Mouse (Mus musculus): ENCODE measurements around the gene Ankrd49. TPM values are rescaled to one million over a fixed set of nuclear protein-coding genes. Genes with fewer than 3 reads are reported as not detected.
A peak's percentile ranks its signal among the peaks of the same experiment; 100 is the strongest.

Ankrd49 gene
- polyA plus RNA-seq, 1 experiment from 2014 or later, result 45.1 TPM

- Histone ChIP-seq H3K9me3 (no peaks in the 10 kb centered on the region), H3K4me2 (replicated peaks) (peak within 1 kb of the TSS; percentile 39), H3K9ac (0 out of 2 replicates have a peak within 1 kb of the TSS, but pooled peaks have one; percentile 4), H3K36me3 (no peaks in the 10 kb centered on the region), H3K4me3 (no peak within 1 kb of the TSS), H3K4me1 (peaks cover 18% of the 10 kb centered on the region), H3K27me3 (replicated peaks) (no peaks in the 10 kb centered on the region), H3K27ac (no peak within 1 kb of the TSS)
- 19% methylated on average over 23 of the region's 23 CpGs for WGBS
- peak; percentile 74 for ATAC-seq (ENCODE audit: low FRiP score, low read depth)
Observed at GRCm38 (mm10) chr9:14770803-14771471, 13.7 kb downstream of the Ankrd49 start, which contains the start of gene 1700012B09Rik. TSS of gene 1700012B09Rik (minus strand) at chr9:14771030.

- ATAC-seq (ENCODE audit: low FRiP score, low read depth), result no peak
- no peaks in the 10 kb centered on the region for H3K36me3 ChIP-seq
- no peak overlapping the region for H3K4me3 ChIP-seq
- no peaks in the 10 kb centered on the region for H3K27me3 ChIP-seq (replicated peaks)
- H3K27ac ChIP-seq, result no peak overlapping the region
- H3K9me3 ChIP-seq, result no peaks in the 10 kb centered on the region
- no peak overlapping the region for H3K4me2 ChIP-seq (replicated peaks)
- WGBS, result 44% methylated on average over 6 of the region's 6 CpGs
- H3K9ac ChIP-seq, result no peak overlapping the region
- H3K4me1 ChIP-seq, result peaks cover 18% of the 10 kb centered on the region
Observed at GRCm38 (mm10) chr9:14769811-14770210, 14.8 kb downstream of the Ankrd49 start.

- WGBS, result 27% methylated on average over 7 of the region's 7 CpGs
- Histone ChIP-seq H3K4me3 (no peak overlapping the region), H3K9ac (no peak overlapping the region), H3K9me3 (no peaks in the 10 kb centered on the region), H3K36me3 (no peaks in the 10 kb centered on the region), H3K4me2 (replicated peaks) (no peak overlapping the region), H3K27ac (no peak overlapping the region), H3K4me1 (peaks cover 7% of the 10 kb centered on the region), H3K27me3 (replicated peaks) (no peaks in the 10 kb centered on the region)
- ATAC-seq (ENCODE audit: low FRiP score, low read depth), result 0 out of 2 replicates have a peak, but pooled peaks have one; percentile 31
Observed at GRCm38 (mm10) chr9:14764765-14765164, 19.9 kb downstream of the Ankrd49 start.

- ATAC-seq (ENCODE audit: low FRiP score, low read depth), result no peak
- H3K27ac ChIP-seq, result no peak overlapping the region
- H3K9ac ChIP-seq, result no peak overlapping the region
- H3K4me3 ChIP-seq, result no peak overlapping the region
- H3K9me3 ChIP-seq, result no peaks in the 10 kb centered on the region
- no peak overlapping the region for H3K4me2 ChIP-seq (replicated peaks)
- H3K27me3 ChIP-seq (replicated peaks), result no peaks in the 10 kb centered on the region
- H3K36me3 ChIP-seq, result no peaks in the 10 kb centered on the region
- no peaks in the 10 kb centered on the region for H3K4me1 ChIP-seq
Observed at GRCm38 (mm10) chr9:14759261-14759660, 25.4 kb downstream of the Ankrd49 start.

GRCm38 (mm10) chr9:14758590-14758989 is 26.1 kb downstream of the Ankrd49 start:
- no peak overlapping the region for H3K4me2 ChIP-seq (replicated peaks)
- H3K9me3 ChIP-seq, result no peaks in the 10 kb centered on the region
- H3K4me3 ChIP-seq, result no peak overlapping the region
- H3K9ac ChIP-seq, result no peak overlapping the region
- no peak overlapping the region for H3K27ac ChIP-seq
- no peaks in the 10 kb centered on the region for H3K36me3 ChIP-seq
- H3K4me1 ChIP-seq, result no peaks in the 10 kb centered on the region
- H3K27me3 ChIP-seq (replicated peaks), result 0 out of 2 replicates have a peak, but pooled peaks cover 3% of the 10 kb centered on the region
- WGBS, result 75% methylated on average over 7 of the region's 7 CpGs
- ATAC-seq (ENCODE audit: low FRiP score, low read depth), result no peak

GRCm38 (mm10) chr9:14754469-14754868 is 30.2 kb downstream of the Ankrd49 start:
- H3K27ac ChIP-seq, result no peak overlapping the region
- H3K36me3 ChIP-seq, result no peaks in the 10 kb centered on the region
- no peak overlapping the region for H3K4me2 ChIP-seq (replicated peaks)
- H3K27me3 ChIP-seq (replicated peaks), result peaks cover 31% of the 10 kb centered on the region
- ATAC-seq (ENCODE audit: low FRiP score, low read depth), result no peak
- WGBS, result 88% methylated on average over 3 of the region's 3 CpGs
- H3K4me1 ChIP-seq, result peaks cover 9% of the 10 kb centered on the region
- no peak overlapping the region for H3K9ac ChIP-seq
- H3K9me3 ChIP-seq, result no peaks in the 10 kb centered on the region
- no peak overlapping the region for H3K4me3 ChIP-seq

GRCm38 (mm10) chr9:14753947-14754346 is 30.7 kb downstream of the Ankrd49 start:
- no peak for ATAC-seq (ENCODE audit: low FRiP score, low read depth)
- Histone ChIP-seq H3K9ac (no peak overlapping the region), H3K36me3 (no peaks in the 10 kb centered on the region)

GRCm38 (mm10) chr9:14752001-14752522 is 32.6 kb downstream of the Ankrd49 start, which contains the start of gene Fut4:
TSS of gene Fut4 (minus strand) at chr9:14752393.
- Histone ChIP-seq H3K4me1 (peaks cover 9% of the 10 kb centered on the region), H3K9ac (peak within 1 kb of the TSS; percentile 65), H3K36me3 (no peaks in the 10 kb centered on the region), H3K9me3 (no peaks in the 10 kb centered on the region), H3K27me3 (replicated peaks) (peaks cover 31% of the 10 kb centered on the region), H3K27ac (no peak within 1 kb of the TSS), H3K4me3 (peak within 1 kb of the TSS; percentile 56), H3K4me2 (replicated peaks) (peak within 1 kb of the TSS; percentile 96)
- WGBS, result under 1% methylated on average over 28 of the region's 28 CpGs
- peak; percentile 85 for ATAC-seq (ENCODE audit: low FRiP score, low read depth)

More at GRCm38 (mm10) chr9:14753947-14754346, 30.7 kb downstream of the Ankrd49 start:
- peaks cover 9% of the 10 kb centered on the region for H3K4me1 ChIP-seq
- no peak overlapping the region for H3K4me2 ChIP-seq (replicated peaks)
- no peaks in the 10 kb centered on the region for H3K9me3 ChIP-seq
- H3K27me3 ChIP-seq (replicated peaks), result peaks cover 31% of the 10 kb centered on the region
- H3K4me3 ChIP-seq, result no peak overlapping the region
- H3K27ac ChIP-seq, result no peak overlapping the region

- Histone ChIP-seq H3K36me3 (no peaks in the 10 kb centered on the region), H3K27me3 (replicated peaks) (peaks cover 31% of the 10 kb centered on the region), H3K4me1 (peaks cover 9% of the 10 kb centered on the region), H3K27ac (no peak overlapping the region), H3K4me3 (peak overlapping the region; percentile 56), H3K9ac (peak overlapping the region; percentile 65), H3K9me3 (no peaks in the 10 kb centered on the region), H3K4me2 (replicated peaks) (peak overlapping the region; percentile 96)
- ATAC-seq (ENCODE audit: low FRiP score, low read depth), result peak; percentile 77
- WGBS, result 1% methylated on average over 50 of the region's 50 CpGs
Observed at GRCm38 (mm10) chr9:14751503-14752000, 33.1 kb downstream of the Ankrd49 start.

GRCm38 (mm10) chr9:14750901-14751502 is 33.7 kb downstream of the Ankrd49 start:
- no peak overlapping the region for H3K27ac ChIP-seq
- H3K4me3 ChIP-seq, result peak overlapping the region; percentile 56
- peaks cover 31% of the 10 kb centered on the region for H3K27me3 ChIP-seq (replicated peaks)
- peaks cover 9% of the 10 kb centered on the region for H3K4me1 ChIP-seq
- H3K9ac ChIP-seq, result peak overlapping the region; percentile 65
- no peaks in the 10 kb centered on the region for H3K9me3 ChIP-seq
- H3K4me2 ChIP-seq (replicated peaks), result peak overlapping the region; percentile 96
- peak; percentile 38; the same call in 1 of the 2 replicates for ATAC-seq (ENCODE audit: low FRiP score, low read depth)
- no peaks in the 10 kb centered on the region for H3K36me3 ChIP-seq
- WGBS, result 59% methylated on average over 42 of the region's 42 CpGs

- H3K4me2 ChIP-seq (replicated peaks), result no peak within 1 kb of the TSS
- ATAC-seq (ENCODE audit: low FRiP score, low read depth), result no peak
- H3K9me3 ChIP-seq, result no peaks in the 10 kb centered on the region
- H3K36me3 ChIP-seq, result no peaks in the 10 kb centered on the region
- H3K27ac ChIP-seq, result no peak within 1 kb of the TSS
- H3K4me3 ChIP-seq, result no peak within 1 kb of the TSS
- no peaks in the 10 kb centered on the region for H3K27me3 ChIP-seq (replicated peaks)
- 85% methylated on average over 19 of the region's 19 CpGs for WGBS
- H3K9ac ChIP-seq, result no peak within 1 kb of the TSS
- H3K4me1 ChIP-seq, result no peaks in the 10 kb centered on the region
Observed at GRCm38 (mm10) chr9:14740151-14740924, 44.3 kb downstream of the Ankrd49 start, which contains the start of gene Piwil4. TSS of gene Piwil4 (minus strand) at chr9:14740733.

All from neural tube, embryonic 12.5 days (tissue).